Mouse (Mus musculus) gonadal fat pad, adult 2 months (tissue): ENCODE results near the gene Timp3. TPM values are rescaled to one million over a fixed set of nuclear protein-coding genes. Genes with fewer than 3 reads are reported as not detected.

ENCODE experiments used
- DNase-seq: peaks from one replicate; pipeline ENCODE4 v3.0.0-alpha.2; 2012; ENCODE audit warnings: low read depth
- polyA plus RNA-seq: library from polyadenylated mRNA; depleted of rRNA; stranded (reverse); fragments of >200 nt; gene quantifications from 2 replicates; pipeline ENCODE4 v1.2.3, GENCODE M21; 2012

The Timp3 gene
- polyA plus RNA-seq, 1 experiment: 111 TPM

DNA sequence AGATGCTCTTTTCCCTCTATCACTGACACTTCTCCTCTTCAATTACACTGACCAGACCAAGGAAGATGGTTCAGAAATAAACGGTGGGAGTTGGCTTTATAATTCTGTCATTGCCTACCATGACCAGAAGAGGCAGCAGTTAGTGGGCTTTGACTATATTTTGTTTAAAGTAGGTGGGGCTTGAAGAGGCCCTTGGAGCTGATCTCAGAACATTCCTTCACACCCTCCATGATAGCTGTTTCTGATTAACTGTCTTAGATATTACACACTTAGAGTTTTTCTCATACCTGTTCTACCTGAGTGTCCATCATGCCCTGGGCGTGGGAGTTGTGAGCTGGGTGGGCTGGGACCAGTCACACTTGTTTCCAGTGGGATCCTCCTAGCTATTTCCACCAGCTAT lies 28.5 kb downstream of the Timp3 start:
- DNase-seq: no peak

DNA sequence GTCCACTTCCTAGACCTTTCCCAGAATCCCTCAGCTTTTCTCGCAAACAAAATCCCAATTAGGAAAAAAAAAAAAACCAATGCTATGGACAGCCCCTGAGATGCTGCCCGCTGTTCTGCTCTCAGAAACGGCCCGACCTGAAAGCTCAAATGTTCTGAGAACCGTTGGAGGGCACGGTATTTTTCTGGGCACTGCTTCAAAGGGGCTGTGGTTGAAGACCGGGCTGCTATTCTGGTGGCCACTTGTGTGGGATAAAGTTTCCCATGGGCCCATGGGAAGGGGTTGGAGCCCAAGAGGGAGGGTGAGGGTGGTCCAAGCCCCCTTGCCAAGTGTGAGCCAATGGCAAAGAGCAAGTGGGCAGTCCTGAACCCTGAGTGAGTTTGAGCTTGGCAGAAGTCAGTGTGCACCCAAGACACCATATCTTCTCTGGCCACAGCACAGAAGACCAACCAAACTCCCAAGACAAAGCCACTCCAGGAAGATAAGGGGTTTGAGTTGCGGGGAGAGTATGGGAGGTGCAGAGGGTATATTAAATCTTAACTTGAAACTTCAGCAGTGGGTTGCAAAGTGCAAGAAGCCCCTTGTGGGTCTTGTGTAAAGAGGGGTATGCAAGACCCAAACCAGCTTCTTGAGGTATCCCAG lies 29.2 kb downstream of the Timp3 start:
- no peak for DNase-seq

DNA sequence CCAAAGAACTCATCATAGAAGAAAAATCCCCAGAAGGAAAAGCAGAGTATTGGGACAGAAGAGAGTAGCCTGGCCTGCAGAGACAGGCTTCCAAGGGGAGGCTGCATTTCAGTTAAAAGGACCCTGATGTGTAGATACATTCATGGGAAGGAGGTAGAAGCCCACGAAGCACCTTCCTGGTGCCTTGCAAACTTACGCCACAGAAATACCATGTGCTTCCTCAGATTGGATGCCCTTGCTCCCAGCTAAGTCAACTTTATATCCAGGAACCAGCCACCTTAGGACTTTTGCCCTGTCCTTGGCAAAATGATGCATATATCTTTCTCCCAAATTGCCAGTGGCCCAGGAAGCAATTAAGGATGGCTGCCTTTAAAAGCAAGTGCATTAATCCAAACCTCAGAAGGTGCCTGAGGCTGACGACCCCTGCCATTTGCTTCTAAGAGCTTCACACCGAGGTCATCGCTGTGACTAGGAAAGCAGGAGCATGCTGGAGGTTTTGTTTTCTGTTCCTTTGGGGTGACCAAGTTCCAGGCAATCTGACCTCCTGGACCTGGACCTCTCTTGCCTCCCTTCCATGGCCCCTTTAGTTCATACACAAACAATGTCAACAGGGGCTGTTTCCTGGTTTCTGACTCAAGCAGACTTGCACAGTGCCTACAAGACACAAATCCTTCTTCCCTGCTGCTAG lies 31.0 kb downstream of the Timp3 start:
- DNase-seq: no peak

GRCm38 (mm10) chr10:86331681-86332281 lies 31.6 kb downstream of the Timp3 start:
- no peak for DNase-seq

- DNase-seq: no peak
Measured at GRCm38 (mm10) chr10:86332942-86333341, 32.8 kb downstream of the Timp3 start.

- DNase-seq: no peak
Measured at GRCm38 (mm10) chr10:86334581-86334980, 34.4 kb downstream of the Timp3 start.

- DNase-seq: no peak
Measured at GRCm38 (mm10) chr10:86336506-86336905, 36.3 kb downstream of the Timp3 start.

GRCm38 (mm10) chr10:86337239-86337638 lies 37.1 kb downstream of the Timp3 start:
- no peak for DNase-seq

GRCm38 (mm10) chr10:86338121-86338715 lies 38.0 kb downstream of the Timp3 start:
- DNase-seq: no peak

DNA sequence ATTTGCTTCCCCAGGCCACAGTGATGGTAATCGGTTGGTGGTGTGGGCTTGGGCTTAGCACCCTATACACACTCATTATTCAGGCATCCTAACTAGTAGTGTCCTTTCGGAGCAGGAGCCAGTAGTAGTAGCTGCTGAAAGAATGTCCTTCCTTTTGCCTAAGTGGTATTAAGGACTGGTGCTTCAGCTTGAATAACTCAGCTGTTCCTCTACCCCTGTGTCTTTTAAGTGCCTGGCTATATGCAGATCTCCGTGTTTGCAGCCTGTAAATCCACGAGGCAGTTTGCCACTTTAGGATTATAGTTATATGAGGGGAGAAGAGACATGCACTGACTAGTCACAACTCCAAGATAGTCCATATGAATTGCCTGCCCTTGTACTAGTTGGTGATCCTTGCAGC lies 38.9 kb downstream of the Timp3 start:
- DNase-seq: no peak

DNA sequence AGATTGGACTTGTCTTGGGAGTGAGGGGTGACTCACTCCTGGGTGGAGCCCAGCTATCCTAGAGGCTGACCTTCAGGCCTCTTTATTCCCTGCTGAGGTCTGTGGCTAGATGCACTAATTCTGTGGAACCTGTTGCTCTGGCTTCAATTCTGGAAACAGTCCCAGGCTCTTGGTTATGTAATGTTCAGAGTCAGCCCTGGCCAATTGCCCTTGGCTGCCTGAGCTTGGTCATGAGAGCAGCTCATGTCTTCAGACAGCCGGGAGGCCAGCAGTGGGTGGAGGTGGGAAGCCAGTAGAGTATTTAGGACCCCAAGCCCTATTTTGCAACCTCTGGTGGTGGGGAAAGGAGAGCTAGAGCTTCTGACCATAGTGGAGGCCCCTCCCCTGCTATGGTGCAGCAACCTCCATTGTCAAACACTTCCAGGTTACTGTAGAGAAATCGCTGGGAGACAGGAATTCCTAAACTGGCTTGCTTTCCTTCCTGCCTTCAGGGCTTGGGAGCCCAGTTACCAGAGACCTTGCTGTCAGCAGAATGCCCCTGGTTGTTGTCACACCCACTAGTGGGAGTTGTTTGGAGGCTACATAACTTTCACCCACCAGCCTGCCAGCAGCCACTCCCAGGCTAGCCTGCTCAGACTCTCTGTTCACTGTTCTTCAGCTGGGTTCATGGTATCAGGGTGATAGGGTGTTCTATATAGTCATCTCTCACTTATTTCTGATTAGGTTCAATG lies 39.6 kb downstream of the Timp3 start:
- DNase-seq: peak; percentile 97

DNA sequence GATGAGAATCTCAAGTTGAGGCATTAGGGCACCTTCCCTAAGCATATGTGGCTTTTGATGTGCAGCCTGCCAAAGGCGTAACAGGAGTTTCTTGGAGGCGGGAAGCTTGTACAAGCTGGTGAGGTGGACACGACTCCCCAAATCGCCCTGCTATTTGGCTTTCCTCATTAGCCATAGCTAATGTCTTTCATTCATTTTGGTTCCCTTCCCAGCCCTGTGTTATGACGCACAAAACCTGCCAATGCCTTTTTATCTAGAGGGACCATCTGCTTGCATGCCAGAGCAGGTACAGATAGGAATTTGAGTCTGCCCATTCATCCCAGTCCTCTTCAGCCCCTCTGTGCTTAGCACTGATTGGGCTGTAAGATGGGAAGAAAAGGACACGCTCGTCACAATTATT lies 40.2 kb downstream of the Timp3 start:
- peak; percentile 77 for DNase-seq

DNA sequence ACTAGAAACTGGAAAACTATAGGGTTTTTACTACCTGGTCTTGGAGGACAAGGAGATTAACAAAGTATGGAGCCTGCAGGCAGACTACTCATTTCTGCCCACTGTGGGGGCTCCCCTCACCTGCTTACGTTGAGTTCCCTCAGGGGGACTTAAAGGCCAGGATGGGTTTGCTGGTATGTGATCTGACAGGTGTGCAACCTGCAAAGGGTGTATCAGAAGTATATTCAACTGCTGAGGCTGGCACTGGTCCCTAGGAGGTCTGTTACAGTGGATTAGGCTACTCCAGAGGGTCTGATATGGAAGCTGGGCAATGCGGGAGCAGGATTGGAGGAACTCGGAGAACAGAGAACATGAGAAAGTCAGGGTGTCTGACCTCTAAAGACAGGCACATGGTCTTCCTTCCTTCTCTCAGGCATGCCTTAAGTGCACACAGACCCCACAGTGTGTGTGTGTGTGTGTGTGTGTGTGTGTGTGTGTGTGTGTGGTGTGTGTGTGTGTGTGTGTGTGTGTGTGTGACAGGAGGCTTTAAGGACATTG lies 40.9 kb downstream of the Timp3 start:
- DNase-seq: no peak

GRCm38 (mm10) chr10:86341589-86341988 lies 41.4 kb downstream of the Timp3 start:
- no peak for DNase-seq

- DNase-seq: no peak
Measured at GRCm38 (mm10) chr10:86342151-86342550, 42.0 kb downstream of the Timp3 start.

DNA sequence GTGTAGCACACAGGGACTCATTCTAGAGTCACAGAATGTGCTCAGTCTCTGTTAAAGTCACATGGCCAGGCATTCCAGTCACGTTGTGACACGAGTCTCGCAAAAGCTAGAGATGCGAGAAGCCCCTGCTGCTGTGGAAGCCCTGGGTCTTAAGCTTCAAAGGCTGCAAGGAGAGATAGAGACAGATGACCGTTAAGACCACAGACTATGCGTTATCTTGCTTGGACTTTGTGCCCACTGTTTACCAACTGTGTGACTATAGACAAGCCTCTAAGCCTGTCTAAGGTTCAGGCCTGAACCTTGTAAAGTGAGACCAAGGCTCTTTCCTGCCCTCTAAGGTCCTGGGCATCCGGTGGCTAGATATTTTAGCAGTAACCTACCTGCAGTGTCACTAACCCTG lies 42.5 kb downstream of the Timp3 start:
- no peak for DNase-seq

DNA sequence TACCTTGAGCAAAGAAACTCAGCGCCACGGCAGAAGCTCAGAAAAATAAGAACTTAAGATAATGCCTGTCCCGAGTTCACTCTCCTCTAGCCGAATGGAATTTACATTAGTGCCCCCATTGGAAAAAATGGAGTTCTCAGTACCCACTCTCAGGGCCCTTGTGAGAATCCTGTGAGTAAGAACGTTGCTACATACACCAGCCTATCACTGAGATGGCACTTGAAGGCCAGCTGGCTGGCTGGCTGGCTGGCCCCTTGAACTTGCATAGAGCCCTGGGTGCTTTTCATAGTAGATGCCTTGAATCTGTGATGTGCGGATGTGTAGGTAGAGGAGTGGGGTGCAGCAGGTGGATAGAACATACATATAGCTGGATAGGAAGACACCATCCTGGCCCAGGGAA lies 43.2 kb downstream of the Timp3 start:
- no peak for DNase-seq

DNA sequence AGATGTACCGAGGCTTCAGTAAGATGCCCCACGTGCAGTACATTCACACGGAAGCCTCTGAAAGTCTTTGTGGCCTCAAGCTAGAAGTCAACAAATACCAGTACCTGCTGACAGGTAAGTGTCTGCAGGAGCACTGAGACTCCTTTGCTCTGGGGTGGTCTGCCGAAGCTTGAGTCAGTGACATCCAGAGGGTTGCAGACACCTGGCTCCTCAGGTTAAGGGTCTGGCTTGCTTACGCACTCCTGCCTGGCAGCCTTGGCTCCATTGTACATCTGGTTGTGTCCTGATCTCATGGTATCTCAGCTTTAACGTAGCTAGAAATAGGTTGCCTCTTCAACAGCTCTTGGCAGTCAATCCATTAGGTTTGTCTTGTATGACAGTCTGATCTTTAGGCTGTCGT lies 43.8 kb downstream of the Timp3 start:
- no peak for DNase-seq

DNA sequence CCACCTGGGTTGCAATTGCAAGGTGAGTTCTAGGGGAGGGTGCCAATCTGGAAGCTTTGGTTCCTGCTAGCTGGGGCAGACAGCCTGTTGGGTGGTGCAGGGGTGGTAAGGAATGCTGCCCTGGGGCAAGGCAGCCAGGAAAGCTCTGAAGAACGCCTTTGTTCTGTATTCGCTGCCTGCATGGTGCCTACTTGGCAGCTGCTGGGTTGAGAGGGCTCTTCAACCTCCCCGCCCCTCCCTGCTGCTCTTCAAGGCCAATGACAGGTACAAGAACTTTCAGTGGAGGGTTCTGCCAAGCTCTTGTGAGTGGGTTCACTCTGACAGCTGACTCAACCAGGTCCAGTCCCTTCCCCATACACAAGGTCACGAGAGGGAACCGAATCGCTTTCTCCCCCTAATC lies 44.5 kb downstream of the Timp3 start:
- no peak for DNase-seq

DNA sequence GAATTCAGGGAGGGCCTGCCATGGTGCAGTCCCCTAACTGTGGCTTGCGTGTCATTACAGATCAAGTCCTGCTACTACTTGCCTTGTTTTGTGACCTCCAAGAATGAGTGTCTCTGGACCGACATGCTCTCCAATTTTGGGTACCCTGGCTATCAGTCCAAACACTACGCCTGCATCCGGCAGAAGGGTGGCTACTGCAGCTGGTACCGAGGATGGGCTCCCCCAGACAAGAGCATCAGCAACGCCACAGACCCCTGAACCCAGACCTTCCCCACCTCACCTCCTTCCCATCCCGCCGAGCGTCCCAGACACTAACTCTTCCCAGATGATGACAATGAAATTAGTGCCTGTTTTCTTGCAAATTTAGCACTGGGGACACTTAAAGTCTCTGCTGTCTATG lies 45.5 kb downstream of the Timp3 start:
- no peak for DNase-seq

DNA sequence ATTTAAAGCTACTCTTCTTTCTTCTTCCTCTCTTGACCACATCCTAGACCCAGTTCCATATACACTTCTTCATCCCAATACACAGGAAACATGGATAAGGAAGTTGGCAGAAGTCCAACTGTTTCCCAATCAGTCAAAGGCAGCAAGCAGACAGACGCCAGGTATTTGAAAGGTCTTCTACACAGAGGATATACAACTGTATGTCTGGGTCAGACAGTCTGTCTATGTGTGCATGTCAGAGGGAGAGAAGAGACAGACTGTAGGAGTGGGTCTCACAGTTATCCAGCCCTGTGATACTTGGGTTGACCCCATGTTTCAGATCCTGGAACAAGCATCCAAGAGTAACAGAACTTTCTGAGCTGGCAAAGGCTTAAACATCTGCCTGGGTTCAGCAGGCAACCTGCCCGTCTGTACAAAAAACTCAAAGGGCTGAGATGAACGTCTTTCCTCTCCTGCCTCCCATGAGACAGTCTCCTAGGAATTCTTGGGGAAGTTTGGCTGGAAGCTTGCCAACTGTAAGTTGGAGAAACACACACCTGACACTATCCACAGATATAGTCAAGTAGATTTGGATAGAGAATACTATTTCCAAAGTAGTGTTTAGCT lies 46.2 kb downstream of the Timp3 start:
- no peak for DNase-seq

- DNase-seq: no peak
Measured at GRCm38 (mm10) chr10:86351287-86351686, 51.1 kb downstream of the Timp3 start.
